Mouse (Mus musculus) lung, adult 2 months (tissue): ENCODE results near the gene Pnp.

Source experiments
- CTCF ChIP-seq: fragments of 200-500 bp; IDR thresholded peaks from 2 replicates; pipeline ENCODE4 v1.5.1; 2011; ENCODE audit warnings: mild to moderate bottlenecking, low read length, control low read depth; ENCODE audit not compliant: insufficient read depth
- POLR2A ChIP-seq: fragments of 200-500 bp; IDR thresholded peaks from 2 replicates; pipeline ENCODE4 v1.6.1; 2011; ENCODE audit warnings: low read depth, mild to moderate bottlenecking, control low read depth, low read length, borderline replicate concordance; ENCODE audit errors: extremely low read depth

GRCm38 (mm10) chr14:50979631-50980030, 48.7 kb downstream of the Pnp start:
- TF ChIP-seq POLR2A: no peak
- TF ChIP-seq CTCF: no peak
